Mouse (Mus musculus): ENCODE data around the gene Ryr2.
"Not testable (repeated sequence)": the region's sequence is repeated elsewhere in the genome, so short reads cannot be mapped to it uniquely, and the experiment has no call there.

Gene Ryr2

DNA sequence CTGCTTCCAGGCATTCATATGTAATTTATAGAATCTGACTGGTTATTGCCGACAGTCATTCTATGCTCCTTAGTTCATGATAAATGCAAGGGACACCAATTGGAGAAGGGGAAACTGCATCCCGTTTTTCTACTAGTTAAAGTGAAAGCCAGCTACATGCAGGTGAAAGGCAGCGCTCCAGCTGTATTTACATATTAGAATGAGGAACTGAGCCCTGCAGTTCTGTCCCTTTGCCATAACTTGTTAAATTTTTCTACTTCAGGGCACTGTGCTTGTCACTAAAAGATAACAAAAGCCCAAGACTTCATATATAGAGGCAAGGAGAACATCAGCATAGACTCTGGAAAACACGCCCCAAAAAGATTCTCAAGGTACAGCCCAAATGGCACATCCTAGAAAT is 165.0 kb downstream of the Ryr2 start:
- no peak for DNase-seq (ENCODE audit: low read depth)

DNA sequence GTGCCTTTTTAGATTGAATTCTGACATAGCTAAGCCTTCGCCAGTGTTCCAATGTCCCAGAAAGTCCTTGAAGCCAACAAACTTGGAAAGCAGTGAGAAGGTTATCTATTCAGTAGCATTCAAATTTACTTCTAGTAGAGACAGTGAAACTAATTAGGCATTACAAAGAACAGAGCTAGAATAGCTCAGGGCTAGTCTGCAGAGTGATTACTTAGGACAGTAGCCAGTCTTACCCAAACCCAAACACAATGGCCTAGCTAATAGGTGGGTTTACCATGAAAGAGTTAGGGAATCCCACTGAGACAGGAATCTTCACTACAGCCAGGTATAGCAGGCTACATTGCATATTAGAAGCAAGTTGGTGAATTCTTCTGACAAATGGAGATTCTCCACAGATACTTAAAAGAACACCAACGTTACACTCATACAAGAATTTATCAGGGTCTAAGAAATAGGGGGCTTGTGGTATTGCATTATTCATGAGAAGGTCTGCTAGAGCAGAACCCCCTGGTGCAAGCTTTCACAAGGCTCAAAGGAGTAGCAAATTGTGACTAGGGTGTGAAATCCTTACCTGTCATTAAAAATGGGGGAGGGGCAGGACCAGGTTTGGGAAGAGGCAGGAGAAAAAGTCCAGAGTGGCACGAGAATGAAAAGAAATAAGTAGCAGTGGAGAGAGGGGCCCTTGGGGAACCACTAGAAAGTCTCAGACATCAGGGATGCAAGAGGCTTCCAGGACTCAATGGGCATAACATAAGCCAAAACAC is 172.3 kb downstream of the Ryr2 start:
- not testable (repeated sequence) for DNase-seq (ENCODE audit: low read depth)

DNA sequence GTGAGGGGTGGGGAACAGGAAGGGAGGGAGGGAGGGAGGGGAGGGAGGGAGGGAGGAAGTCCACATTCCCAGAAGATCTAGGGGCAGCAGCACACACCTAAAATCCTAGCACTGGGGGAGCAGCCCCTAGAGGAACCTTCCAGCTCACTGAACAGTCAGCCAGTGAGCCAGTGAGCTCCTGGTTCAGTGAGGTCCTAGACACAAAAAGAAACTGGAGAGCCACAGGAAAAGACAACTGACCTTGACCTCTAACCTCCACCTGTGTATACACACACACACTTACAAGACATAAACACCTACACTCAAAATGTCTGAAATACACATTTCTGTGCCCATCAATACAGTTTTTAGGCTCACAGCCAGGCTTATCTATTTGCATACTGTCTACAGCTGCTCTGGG is 173.4 kb downstream of the Ryr2 start:
- DNase-seq (ENCODE audit: low read depth): no peak

DNA sequence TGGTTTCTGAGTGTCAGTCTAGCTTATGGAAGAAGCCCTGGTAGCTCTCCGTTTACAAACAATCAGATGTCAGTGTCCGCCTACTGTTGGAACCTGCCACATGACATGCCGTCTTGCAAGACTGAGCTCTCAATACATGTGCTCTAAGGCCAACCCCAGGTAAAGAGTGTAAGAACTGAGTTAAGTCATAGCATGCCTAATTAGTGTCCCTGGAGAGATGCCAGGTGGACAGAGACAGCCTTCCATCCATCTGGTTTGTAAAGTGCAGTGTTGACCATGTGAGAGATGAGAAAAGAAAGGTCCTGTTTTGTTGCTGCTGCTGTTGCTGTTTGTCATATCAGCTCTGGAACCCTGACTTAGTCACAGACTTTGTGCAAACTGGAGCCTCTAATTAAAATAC is 178.0 kb downstream of the Ryr2 start:
- DNase-seq (ENCODE audit: low read depth): no peak

DNA sequence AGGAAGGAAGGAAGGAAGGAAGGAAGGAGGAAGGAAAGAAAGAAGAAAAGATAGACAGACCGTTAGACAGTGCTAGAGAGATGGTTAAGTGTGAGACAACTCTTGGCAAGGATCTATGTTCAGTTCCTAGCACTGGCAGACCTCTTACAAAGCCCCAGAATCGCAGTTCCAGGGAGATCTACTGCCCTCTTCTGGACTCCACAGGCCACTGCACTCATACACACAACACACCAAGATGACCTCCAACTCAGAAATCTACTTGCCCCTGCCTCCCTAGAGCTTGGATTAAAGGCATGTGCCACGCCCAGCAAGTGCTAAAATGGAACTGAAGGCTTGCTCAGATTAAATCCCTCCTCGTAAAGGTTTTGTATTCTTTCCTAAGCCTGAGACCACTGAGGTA is 179.0 kb downstream of the Ryr2 start:
- DNase-seq (ENCODE audit: low read depth): no peak

DNA sequence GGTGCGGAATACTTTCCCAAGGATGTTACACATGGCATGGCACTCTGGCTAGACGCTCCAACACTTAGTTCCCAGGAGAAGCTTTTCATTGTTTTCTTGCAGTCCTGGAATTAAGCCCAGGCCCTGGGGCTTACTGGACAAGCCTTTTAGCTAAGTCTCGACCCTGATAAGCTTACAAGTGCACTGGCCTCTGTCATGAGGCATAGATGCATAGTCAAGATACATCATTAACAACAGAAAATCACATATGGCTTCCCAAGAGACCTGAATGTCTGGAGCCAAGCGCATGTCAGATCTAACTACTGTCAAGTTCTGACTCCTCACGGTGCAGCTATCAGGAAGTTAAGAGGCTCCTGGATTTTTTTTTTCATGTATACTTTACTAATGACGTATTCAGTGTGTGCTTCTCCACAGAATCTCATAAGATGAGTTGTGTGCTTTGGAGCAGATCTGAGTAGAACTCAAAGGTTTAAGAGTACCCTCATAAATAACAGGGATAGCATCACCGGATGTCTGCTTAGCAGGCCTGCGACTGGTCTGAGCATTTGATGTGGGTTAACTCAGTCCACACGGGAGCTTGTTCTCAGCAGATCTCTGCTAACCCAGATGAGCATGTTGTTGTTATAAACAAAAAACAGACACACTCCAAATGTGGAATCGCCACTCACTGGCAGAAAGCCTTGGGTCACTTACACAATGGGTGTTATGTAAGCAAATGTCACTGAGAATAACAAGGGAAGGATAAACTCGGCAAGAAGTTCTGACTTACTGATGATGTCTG is 179.8 kb downstream of the Ryr2 start:
- no peak for DNase-seq (ENCODE audit: low read depth)

DNA sequence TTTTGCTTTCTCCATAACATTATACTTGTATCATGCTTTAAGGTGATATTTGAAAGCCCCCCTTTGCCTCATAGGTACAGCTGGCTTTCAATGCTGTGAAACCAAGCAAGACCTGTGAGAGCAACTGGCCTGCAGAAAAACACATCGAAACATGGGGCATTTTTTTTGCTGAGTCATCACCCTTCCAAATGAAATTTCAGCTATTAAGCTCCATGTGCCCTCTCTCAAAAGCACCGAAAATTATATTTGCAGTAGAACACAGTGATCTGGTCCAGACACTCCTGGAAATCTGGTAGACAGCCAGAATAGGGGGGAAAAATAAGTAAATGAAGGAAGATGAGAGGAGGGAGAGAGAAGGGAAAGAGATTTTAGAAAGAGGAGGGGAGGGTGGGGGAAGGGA is 180.5 kb downstream of the Ryr2 start:
- DNase-seq (ENCODE audit: low read depth): no peak

DNA sequence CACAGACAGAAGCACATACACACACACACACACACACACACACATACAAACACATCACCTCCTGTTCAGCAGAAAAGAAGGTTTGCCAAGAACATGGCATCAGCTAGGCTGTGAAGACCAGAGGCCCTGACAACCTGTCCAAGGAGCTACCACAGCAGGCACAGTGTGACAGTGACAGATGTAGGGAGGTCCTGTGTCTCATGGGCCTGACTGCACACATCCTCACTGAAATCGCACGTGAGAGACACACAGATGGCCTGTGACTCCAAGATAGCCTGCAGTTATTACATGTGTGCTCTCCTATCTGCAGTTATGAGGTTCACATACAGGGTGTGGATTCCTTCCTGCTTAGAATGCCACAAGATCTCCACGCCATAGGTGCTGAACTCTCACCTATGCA is 182.0 kb downstream of the Ryr2 start:
- DNase-seq (ENCODE audit: low read depth): no peak

DNA sequence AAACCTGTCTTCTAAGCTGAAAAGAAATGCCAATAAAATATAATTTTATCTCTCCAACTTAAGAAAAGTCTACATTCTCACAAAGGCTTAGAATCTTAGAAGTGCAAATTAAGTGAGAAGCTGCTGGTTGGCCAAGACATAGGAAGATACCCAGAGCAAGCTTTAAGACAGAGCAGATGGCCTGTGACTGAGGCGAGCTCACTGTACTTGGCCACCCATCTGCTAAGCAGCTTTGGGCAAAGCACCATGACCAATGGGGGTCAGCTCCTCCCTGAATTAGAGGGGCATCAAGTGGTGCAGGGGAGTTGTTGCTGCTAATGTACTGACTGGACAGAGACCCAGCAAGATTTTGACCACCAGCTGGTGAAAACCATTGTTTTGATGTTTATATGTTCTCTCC is 186.2 kb downstream of the Ryr2 start:
- no peak for DNase-seq (ENCODE audit: low read depth)

DNA sequence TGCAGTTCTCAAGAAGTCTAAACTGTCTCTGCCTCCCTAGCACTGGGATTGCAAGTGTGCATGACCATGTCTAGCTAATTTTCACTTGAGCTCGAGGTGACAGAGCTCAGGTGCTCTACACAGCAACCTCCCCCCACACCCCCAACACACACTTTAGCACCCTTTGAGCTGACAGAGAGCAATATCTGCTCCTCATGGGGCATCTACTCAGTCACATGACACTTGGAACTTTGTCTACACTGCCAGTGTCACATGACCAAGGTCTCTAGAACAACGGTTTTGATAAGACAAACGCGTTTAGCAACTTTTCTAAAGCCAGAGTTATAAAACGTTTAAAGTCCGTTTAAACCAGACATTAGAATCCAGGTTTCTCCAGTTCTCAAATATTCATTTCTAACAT is 187.3 kb downstream of the Ryr2 start:
- no peak for DNase-seq (ENCODE audit: low read depth)

DNA sequence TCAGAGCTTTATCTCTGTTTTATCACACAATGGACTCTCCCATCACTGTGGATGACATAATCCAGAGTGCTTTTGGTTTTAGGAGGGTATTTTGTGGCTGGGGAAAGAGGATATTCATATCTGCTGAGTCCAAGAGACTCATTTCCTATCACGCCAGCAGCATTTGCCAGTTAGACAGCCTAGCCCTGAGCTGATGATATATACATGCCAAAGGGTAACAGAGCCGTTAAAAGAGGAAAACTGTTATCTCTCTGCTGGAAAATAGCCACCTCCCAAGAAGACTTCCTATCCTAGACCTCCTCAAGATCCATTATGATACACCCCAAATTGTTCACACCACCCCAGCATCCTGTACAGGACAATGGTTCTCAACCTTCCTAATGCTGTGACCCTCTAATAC is 191.1 kb downstream of the Ryr2 start:
- DNase-seq (ENCODE audit: low read depth): no peak

DNA sequence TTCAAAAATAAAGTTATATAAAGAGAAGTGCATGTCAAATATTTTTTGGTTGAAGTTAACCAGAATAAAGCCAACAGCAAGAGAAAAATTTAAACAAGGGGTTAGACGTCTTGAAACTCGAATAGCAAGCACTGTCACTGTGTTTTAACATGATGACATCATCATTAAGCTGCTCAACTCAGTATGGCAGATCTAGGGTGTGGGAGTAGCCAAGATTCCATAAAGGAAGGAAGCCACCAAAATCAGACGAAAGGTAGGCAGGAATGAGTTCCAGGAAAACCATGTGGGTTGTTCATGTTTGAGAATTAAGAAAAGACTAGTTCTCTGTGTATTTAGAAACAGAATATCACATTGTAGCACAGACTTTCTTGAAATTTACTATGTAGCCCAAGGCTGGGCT is 192.1 kb downstream of the Ryr2 start:
- no peak for DNase-seq (ENCODE audit: low read depth)

DNA sequence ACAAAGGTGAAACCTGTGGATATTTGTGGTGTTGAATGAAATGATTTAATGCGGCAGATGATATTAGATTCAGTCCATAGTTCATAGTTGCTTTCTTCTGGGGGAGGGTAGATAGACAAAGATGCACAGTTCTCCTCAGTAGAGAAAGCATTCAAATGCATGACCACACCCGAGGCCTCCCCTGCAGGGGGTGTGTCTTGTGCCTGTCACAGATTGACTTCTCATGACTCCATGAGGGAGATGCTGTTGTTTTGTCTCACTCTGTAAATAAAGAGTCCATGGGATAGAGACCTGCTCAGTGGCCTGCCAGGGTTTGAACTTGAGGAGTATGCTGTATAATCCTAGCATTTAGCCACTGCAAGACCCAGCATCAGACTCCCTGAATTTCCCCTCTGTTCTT is 194.5 kb downstream of the Ryr2 start:
- DNase-seq (ENCODE audit: low read depth): no peak

DNA sequence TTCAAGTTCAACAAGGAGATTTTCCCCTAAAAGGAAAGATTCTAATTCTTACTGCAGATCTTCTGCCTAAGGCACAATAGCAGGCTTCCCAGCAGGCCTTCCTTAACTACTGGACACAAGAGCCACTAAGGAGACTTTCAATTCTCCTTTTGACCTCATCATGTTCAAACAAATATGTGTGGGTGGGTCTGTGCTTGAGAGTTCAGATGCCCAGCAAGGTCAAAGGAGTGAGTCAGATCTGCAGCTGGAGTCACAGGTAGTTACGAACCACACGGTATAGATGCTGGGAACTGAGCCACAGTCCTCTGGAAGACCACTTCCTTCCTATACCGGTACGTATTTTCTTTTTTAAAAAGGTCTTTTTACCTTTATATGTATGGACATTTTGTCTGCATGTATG is 198.6 kb downstream of the Ryr2 start:
- no peak for DNase-seq (ENCODE audit: low read depth)

DNA sequence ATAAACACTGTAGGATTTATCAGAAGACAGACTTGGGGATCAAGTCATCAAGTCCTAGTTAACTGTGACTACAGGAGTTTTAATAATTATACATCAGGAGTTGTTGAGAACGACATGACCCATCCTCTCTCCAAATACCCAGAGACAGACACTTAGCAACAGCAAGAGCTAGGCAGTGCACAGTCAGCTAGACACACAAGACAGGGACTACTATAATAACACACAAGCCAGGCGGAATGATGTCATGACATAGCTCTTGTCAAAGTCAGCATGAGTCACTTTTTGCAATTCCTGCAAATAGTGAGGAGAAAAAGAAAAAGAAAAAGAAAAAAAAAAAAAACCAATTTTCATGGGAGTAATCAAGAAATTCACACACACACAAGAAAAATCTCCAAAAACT is 201.6 kb downstream of the Ryr2 start:
- no peak for DNase-seq (ENCODE audit: low read depth)

DNA sequence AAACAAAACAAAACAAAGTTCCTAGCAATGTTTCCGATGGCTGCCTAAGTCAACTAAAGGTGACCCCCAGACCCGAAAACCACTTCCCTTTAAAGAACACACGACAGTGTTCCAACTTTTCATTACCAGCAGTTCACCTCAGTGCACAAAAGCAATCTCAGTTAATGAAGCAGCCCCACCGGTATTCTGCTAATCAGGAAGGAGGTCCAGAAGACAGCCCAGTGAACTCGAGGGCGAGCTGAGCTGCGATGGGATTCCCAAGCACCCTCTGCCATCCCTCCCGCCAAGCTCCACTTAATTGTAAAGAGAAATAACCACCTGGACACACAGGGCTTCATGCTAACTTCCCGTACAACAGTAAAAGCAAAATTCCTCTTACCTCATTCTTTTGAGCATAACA is 203.5 kb downstream of the Ryr2 start:
- DNase-seq (ENCODE audit: low read depth): no peak

DNA sequence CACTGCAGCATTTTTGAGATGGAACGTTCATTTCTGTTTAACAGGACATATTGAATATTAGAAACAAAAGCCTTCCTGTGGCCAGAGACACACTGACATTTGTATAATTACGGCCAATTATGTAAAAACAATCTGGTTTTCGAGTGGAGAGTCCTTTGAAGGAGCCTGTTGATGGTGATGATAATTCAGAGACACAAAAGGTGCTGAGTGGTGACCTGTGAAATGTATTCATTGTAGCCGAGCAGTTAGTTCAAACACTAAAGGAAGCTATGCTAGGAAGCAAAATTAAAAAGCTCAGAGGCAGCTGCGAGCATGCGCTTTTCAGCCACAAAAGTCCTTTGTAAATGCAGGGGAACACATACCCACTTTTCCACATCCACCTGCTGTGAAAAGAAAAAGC is 203.9 kb downstream of the Ryr2 start:
- no peak for DNase-seq (ENCODE audit: low read depth)

DNA sequence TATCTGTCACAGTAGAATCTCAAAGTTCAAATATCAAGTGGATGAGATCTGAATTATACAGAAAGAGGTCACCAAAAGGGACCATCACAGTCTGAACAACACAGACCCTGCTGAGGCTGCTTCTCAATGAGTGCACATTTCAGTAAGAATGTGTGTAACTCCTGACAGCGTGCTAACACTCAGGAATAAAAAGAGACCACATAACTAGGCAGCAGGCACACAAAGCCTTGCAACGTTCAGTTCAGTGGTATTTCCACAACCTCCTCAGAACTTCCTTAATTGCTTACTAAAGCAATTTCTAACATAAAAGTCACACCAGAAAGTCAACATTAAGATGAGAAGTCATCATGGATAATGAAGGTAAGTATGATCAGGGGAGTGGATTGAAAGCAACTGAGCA is 206.1 kb downstream of the Ryr2 start:
- DNase-seq (ENCODE audit: low read depth): no peak

DNA sequence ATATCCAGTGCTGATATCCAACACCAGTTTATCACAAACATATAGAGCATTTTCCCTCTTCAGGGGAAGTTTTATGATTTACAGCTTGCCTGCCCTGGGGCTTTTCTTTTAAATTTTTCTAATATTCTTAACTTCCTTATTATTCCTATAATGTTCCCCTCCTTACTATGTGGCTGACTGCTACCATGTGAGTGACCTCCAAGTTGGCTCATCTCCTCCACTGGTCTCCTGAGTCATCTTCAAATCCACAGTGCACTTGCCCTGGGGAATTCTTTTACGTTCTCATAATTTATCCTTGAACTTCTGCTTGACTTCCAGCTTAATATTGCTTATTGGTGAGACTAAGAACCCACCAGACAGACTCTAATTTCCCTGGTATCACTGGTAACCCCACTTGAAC is 211.1 kb downstream of the Ryr2 start:
- DNase-seq (ENCODE audit: low read depth): no peak

DNA sequence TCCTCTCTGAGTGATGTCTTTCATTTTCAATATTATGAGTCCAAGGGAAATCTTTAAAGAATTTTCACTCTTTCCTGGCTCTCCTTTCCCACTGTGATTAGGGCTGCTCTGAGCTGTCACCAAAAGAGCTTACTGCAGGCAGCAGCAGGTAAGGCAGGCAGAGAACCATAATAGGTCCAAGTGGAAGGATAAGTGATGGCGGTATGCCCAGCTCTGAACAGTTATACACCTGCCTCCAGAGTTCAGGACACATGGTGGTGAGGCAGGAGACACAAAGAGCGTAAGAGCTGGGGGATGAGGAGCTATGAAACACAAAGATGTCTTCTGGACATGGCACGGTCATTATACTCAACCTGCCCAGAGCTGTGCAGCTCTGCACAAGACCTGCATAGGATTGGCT is 215.0 kb downstream of the Ryr2 start:
- no peak for DNase-seq (ENCODE audit: low read depth)

DNA sequence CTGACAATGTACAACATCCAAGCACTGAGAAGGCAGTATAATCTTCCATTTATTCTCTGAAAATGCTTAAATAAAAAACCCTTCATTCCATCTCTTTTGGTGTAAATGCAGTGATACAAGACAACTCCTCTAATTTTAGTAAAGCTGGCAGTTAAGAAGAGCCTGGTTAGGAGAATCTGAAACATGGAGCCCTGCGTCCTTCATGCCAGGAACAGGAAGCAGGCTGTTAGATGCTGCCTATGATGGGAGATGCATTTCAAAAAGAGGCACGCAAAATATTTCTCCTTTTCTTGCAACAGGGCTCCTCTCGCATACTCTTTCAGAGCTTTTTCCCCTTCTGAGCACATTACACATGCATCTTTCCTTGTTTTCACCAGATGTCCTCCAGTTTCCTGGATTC is 215.6 kb downstream of the Ryr2 start:
- no peak for DNase-seq (ENCODE audit: low read depth)

DNA sequence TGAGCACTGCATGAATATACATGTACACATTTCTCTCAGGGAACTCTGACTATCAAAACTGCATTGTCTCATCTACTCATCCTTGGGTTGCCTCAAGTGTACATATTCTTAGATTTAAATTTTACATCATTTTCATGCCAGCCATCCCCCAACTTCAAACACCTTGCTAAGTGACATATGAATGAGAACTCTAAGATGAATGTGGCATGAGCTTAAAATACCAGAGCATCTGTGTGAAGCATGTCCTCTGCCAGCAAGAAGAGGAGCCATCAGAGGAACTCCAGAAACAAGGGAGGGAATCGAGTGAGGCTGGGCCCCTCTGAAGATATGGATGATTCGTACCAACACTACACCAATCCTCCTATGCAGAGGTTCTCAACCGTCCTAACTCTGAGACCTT is 222.6 kb downstream of the Ryr2 start:
- DNase-seq (ENCODE audit: low read depth): no peak

DNA sequence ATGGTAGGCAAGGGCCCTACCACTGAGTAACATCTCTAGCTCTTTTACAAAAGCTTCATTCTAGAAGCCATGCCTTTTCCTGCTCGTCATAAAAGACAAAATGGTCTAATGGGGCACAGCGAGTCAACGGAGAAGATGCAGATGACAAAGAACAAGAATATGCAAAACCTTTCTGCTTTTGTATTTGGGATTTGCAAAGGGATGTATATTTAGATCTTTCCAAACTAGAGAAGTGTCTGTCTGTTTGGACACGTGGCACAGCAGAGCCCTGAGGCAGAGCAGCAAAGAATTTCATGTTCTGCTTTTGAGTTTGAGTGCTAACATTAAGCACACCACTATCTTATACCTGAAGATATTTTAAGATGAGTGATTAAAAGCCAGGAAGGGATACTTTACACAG is 224.4 kb downstream of the Ryr2 start:
- DNase-seq (ENCODE audit: low read depth): no peak

Measured in fibroblast of lung, adult 2 months (primary cell).